Mouse (Mus musculus) left cerebral cortex, adult 18-20 months (tissue): ENCODE data around the gene Retreg3. TPM values are rescaled to one million over a fixed set of nuclear protein-coding genes. Genes with fewer than 3 reads are reported as not detected.
A peak's percentile ranks its signal among the peaks of the same experiment; 100 is the strongest.
"Not testable (repeated sequence)": the region's sequence is repeated elsewhere in the genome, so short reads cannot be mapped to it uniquely, and the experiment has no call there.

Source experiments
- DNase-seq, 2 experiments: peaks; one replicate each; pipeline ENCODE4 v3.0.0; 2021 to 2022; ENCODE audit warnings: low spot score in 2 of 2, mixed read lengths in 1 of 2
- total RNA-seq, 2 experiments: library from RNA; stranded (reverse); gene quantifications; 2 replicates each; pipeline ENCODE4 v1.2.3; 2021

Gene Retreg3
- total RNA-seq, 2 experiments from 2014 or later: 53.9 to 57.8 TPM

DNA sequence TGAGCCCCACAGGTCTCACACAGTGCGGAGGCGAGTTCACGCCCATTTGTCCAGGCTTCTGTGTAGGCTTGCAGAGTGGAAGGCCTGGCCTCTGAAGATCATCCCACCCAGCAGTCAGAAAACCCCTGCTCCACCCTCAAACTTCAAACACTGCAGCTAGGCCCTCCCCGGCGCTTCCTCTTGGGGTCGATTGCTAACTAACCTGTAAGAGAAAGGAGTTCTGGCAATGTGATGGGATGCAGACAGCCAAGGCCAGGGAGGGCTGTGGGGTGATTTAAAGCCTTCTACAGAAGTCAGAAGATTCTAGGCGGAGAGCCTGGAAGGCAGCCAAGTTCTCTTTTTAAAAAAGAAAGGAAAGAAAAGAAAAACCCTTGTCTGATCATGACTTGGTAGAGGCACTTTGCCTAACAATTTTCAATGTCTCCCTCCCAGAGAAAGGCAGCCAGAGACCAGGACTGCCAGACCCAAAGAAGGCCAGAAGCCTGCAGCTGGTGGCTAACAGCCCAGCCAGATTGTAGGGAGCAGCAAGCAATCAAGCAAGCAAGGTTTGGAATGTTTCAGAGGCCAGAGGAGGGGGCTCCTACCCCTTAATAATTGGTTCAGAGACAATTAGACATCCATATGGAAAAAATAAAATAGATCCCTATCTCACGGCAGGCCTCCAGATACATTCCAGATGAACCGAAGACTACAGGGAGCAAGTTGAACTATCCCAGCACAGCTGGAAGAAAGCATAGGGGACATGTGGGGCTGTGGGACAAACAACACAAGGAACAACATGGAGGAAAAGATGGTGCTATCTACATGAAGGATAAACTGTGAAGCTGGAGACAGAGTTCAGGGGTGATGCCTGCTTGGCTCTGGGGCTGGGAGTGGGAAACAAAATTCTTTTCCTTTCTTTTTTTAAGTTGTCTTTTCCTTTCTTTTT is 29.7 kb upstream of the Retreg3 start:
- no peak for DNase-seq

DNA sequence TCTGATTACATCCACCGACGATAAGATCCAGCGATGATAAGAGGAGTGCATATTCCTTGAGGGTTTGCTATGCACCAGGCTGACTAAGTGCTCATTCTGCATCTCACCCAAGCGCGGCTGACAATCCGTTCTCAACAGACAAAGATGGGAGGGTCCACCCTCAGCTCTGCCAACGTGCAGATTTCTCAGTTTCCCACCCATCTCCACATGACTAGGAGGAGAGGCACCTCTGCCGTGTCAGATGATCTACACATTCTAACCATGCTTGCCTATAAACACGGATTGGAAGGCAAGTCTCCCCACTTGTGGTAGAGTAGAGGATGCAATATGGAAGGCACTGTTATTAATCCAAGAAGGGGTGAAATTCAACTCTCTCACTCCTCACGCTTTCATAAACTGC is 29.1 kb upstream of the Retreg3 start:
- no peak for DNase-seq

DNA sequence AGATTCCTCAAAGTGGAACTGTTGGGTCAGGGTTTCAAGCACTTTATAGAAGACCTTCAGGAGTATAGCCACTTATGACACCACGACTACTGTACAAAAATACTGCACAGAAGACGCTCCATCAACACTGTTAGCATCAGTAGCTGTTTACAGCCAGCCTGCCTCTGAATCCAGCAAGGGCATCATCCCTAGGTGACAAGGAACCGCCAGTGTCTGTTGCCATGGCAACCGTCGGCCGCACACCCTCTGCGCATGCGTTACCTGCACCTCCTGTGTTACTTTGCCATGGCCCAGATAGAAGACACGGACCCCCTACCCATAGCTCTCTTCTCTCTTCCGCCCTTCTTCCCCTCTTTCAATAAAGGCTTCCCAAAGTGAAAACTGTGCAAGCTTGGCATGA is 26.7 kb upstream of the Retreg3 start:
- DNase-seq: peak in 1 of 2 experiments; percentile 38

DNA sequence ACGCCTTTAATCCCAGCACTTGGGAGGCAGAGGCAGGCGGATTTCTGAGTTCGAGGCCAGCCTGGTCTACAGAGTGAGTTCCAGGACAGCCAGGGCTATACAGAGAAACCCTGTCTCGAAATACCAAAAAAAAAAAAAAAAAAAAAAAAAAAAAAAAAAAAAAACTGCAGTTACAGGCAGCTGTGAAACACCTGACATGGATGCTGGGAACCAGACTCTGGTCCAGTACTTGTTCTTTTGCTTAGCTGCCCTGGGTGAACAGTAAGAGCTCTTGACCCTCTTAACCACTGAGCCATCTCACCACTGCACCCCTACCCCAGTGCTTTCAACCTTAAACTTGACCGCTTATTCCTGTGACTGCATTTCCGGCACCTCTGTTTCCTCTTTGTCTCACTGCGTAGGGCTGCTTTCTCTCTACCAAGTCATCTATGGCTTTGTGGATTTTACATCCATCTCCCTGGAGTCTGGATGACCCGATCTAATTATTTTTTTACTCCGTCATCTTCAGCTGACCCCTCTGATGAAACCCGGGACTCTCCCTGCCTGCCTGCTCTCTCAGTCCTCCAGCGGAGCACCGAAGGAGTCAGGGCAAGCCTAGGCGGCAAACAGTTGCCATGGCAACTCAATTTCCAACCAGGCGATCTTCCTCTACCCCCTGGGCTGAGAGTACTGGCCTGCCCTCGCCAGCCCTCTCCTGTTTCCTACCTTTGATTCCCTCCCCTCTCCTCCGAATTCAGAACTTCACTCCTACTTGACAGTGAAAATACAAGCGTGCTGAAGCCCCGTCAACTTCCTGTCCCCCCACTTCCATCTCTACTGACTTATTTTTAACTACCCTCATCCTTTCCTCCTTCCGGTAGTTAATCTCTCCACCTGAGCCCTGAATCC is 23.9 kb upstream of the Retreg3 start:
- peak in 1 of 2 experiments; percentile 44 for DNase-seq

DNA sequence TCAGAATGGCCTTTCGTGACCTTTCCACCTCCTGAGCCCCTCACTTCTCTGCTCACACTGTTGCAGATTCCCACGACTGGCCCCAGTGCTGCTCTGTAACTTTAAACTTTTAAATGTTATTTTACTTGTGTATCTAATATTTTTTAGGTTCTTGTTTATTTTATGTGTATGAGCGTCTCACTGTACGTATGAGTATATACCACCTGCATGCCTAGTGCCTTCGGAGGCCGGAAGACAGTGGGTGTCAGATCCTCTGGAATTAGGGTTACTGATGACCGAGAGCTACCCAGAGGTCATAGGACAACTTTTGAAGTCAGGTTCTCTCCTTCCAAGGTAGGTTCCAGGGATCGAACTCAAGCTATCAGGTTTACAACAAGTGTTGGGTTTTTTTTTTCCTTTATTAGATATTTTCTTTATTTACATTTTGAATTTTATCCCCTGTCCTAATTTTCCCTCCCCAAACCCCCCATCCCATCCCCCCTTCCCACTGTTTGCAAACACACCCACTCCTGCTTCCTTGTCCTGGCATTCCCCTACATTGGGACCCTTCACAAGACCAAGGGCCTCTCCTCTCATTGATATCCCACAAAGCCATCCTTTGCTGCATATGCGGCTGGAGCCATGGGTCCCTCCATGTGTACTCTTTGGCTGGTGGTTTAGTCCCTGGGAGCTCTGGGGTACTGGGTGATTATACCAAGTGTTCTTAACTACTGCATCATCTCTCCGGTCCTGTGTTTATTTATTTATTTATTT is 22.7 kb upstream of the Retreg3 start:
- DNase-seq: no peak

DNA sequence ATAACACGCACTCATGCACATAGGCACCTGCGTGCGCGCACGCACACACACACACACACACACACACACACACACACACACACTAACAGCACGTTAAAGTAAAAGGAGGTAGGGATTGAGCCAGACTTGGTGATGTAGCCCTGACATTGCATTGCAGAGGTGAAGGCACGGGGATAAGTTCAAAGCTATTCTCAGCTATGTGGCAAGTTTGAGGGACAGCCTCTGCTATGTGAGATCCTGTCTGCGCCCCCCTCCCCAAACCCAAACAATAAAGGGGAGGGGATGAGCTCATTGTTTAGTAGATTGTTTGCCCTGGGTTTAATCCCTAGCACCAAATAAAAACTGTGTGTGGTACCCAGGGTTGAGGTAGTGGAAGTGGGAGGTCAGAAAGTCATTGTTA is 21.4 kb upstream of the Retreg3 start:
- DNase-seq: no peak

DNA sequence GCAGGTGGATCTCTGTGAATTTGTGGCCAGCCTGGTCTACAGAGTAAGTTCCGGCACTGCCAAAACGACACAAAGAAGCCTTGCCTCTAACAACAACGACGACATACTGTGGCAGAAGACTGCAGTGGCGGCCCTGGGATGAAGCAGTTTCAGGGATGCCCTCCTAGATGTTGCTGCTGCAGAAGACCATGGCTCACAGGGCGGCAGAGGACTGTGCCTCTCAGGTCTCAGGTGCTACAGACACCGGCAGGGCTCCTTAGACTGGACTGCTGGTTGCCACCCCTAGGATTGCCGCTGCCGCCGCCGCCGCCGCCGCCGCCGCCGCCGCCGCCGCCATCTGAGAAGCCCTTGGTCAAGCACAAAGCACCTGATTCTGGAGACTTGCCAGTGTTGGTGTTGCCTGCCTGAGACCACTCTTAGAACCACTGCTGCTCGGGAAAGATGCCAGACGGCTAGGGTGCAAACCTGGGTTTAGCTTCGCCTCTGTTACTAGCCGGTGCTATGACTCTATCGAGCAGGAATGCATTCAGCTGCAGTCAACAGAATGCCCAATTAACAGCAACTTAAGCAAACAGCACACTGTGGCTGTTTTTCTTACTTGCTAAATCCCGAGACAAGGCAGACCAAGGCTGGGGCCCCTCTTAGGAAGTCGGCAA is 20.6 kb upstream of the Retreg3 start:
- DNase-seq: no peak

DNA sequence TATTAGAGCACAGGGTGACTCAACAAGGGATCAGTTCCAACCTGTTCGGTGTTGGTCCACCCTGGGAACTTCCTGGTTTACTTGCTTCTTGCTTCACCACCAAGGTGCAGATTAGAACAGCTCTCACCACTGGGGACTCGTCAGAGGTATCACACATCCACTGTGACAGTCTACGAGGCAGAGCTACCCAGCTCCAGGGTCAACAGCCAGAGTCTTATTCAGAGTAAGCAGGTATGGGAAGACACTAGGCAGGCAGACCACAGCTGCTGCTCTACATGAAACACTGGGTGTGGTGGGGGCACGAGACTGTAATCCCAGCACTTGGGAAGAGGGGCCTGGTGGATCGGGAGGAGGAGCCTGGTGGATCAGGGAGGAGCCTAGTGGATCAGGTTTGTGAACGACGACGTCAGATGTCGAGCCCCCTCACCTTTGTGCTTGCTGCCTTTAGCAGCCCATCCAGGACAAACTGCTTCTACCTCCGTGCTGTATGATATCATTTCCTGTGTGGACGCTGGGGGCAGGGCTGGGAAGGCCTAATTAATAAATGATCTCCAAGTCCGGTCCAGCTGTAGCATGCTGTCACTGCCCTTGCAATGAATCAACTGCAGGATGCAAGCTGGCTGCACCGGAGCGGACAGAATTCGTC is 19.0 kb upstream of the Retreg3 start:
- no peak for DNase-seq

DNA sequence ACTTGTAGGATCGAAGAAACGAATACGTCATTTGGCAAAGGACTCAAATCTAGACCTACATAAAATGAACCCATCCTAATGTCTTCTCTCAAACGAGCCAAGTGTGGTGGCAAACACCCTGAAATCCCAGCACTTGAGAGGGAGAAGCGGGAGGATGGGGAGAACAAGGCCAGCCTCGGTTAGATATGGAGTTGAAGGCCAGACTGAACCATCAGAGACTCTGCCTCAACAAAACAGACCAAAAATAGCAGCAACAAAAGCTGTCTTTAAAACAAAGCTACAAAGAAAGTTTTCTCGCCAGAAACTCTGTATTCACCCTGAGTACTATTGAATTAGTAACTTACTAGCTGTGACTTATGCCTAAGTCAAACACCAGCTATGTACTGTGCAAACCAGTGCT is 17.3 kb upstream of the Retreg3 start:
- DNase-seq: no peak

DNA sequence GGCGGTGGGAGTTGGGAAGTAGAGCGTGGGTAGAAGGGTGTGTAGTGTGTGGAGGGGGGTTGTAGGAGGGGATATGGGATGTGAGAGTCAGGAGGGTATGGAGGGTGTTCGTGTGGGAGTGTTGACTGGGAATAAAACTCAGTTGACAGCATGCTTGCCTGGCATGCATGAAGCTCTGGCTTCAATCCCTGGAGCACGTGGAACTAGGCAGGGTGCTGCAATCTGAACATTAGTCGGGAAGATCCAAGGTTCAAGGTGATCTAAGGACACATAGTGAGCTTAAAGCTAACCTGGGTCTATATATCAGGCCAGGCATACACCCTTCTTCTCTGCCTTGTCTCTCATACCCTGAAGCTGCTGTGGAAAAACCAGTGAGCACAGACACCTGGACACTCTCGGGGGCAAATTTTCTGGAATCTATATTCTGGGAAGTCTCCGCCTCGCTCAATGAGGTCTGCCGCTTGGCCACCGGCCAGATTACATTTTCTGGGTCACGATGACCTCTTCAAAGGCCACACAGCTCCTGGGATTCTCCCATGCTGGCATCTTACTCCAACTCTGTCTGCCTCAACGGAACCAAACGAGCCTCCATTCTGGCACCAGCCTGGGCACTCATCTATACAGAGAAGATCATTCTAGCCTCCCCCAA is 14.6 kb upstream of the Retreg3 start:
- DNase-seq: no peak

DNA sequence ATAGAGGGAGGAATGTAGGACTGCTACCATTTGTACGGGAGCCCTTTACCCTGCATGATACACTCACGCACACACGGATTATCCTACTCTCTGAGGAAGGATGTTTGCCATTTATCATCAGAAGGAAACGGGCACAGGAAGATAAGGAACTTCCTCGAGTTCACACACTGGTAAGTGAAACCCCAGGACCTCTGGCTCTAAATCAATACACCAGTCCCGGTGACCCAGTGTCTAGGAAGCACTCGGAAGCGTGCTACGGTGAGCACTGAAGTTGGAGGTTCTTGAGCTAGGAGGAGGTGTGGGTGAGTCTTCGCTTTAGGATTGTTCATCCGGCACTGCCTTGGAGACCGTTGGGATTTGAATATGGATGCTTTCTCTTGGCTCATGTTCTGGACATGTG is 13.3 kb upstream of the Retreg3 start:
- DNase-seq: no peak

DNA sequence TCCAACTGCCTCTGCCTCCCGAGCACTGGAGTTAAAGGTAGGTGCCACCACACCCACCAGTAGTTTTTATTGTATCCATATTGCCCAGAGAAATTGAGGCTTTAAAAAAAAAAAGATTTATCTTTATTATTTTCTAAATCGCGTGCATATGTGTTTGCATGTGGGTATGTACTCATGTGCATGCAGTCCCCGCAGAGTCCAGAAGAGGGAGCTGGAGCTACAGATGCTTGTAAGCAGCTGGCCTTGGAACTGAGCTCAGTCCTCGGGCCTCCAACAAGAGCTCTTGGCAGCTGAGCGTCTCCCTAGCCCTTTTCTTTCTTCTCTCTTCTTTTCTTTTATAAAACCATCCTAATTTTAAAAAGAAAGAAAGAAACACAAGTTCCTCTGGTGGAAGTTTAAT is 12.0 kb upstream of the Retreg3 start:
- no peak for DNase-seq

DNA sequence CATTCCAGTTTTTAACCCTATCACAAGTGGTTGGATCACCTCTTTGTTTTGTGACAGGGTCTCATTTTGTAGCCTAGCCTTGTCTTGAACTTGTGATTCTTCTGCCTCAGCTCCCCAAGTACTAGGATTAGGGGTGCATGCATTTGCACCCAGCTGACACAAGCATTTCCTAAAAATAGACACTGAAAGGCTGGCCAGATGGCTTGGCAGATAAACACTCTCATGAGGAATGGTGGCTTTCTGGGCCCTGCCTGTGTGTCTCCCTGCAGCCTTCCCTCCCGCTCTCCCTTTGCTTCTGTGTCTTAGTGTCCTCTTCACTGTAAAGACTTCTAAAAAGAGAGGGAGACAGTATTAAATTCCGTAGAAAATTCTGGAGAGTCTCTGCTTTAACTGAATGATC is 11.5 kb upstream of the Retreg3 start:
- no peak for DNase-seq

DNA sequence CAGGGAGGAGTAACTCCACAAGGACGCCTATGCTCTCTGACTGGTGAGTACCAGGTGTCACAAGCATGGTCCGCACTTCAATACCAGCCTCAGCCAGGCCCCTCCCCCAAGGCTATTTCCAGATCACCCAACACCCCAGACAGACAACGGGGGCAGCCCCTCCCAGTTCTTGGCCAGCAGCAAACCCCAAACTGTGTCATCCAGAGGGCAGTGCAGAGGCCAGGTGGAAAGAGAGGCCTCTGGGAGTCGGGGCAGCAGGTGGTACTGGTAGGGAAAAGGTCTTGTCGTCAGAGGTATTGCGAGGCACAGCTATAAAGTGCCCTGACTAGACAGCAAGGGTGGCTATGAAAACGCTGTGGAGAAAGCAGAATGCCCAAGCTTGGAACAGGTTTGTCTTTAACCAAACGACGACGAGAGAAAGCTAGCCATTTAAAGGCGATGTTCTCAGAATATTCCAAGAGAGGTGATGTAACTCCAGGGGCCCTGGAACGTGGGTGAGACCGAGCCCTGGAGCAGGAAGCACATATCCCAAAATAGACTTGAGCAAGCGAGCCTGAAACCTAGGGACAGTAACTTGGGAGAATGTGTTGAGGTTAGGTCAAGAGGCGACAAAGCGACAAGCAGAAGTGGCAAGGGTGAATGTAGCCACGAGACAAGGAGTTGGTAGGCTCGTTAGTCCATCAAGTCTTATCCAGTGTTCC is 10.5 kb upstream of the Retreg3 start:
- no peak for DNase-seq

DNA sequence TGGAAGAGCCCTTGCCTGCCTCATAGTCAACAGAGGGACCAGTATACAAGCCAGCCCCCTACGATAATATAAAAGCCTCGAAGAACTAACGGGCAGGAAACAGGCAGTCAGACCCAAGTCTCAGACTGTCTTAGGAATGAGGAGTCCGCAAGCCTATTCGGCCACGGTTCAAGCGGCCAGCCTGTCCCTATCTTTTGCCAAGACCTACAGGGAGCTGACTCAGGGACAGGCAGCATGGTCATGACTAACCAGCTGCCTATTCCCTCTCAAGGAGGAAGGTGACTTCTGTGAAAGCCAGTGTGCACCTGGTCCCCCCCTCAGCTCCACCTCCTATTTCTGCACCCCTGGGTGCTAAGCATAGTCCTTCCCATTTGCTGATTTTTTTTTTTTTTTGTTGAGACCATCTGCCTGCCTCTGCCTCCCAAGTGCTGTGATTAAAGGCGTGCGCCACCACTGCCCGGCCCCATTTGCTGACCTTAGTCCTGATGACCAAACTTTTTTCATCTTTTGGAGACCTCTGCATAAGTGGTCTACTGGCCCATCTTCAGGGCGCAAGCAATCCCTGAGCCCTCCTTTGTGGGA is 9.4 kb upstream of the Retreg3 start:
- no peak for DNase-seq

DNA sequence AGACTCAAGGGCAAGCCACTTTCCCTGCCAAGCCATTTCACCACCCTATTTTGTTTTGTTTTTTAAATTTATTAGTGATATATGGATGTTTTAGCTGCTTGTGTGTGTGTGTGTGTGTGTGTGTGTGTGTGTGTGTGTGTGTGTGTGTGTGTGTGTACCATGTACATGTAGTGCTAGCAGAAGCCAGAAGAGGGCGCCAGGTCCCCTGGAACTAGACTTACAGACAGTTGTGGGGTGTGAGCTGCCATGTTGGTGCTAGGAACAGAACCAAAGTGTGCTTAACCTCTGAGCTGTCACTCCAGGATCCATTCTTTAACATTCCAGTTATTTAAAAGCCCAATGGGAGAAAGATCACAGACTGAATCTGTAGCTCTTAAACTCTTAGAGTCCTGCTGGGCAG is 7.4 kb upstream of the Retreg3 start:
- no peak for DNase-seq

DNA sequence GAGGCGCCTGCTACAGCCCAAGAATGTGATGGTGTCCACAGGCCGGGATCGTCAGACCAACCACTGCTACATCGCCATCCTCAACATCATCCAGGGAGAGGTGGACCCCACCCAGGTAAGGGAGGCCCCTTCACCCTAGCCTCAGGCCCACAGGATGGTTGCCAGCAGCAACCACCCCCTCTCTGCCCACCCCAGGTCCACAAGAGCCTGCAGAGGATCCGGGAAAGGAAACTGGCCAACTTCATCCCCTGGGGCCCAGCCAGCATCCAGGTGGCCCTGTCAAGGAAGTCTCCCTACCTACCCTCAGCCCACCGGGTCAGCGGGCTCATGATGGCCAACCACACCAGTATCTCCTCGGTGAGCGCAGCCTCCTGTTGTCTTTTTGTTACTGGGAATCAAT is 5.3 kb upstream of the Retreg3 start:
- DNase-seq: not testable (repeated sequence)

DNA sequence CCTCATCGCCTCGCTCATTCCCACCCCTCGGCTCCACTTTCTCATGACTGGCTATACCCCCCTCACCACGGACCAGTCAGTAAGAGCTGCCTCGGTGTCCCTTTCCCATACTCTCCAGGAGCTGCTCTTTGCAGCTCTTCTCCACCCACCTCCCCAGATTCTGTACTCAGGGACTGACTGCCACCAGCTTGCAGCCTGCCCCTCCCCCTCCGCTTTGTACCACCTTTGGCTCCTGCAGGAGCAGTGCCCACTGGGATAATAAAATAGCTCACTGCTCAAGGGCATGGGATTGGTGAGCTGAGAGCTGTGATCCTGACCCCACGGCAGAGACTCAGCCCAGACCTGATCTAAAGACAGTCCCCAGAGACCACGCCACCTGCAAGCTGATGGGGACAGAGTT is 4.8 kb upstream of the Retreg3 start:
- not testable (repeated sequence) for DNase-seq
